Mouse (Mus musculus) embryonic facial prominence, embryonic 15.5 days (tissue): ENCODE results near the gene Rad51b. TPM values are rescaled to one million over a fixed set of nuclear protein-coding genes. Genes with fewer than 3 reads are reported as not detected.
A peak's percentile ranks its signal among the peaks of the same experiment; 100 is the strongest.

Experiments
- ATAC-seq: fragments of 200-750 bp; cut with Nextera tagmentation; 2 replicates; pipeline ENCODE4 v1.8.0; 2017; ENCODE audit warnings: low read depth, moderate TSS enrichment; ENCODE audit not compliant: insufficient number of reproducible peaks, low FRiP score, low TSS enrichment
- H3K27ac ChIP-seq: fragments of 300-500 bp; sonication (generic); replicated peaks from 2 replicates; pipeline ENCODE4 v1.5.1; 2015; ENCODE audit warnings: mild to moderate bottlenecking, inconsistent platforms
- H3K27me3 ChIP-seq: fragments of 300-500 bp; sonication (generic); 2 replicates; pipeline ENCODE4 v1.6.1; 2015; ENCODE audit warnings: inconsistent platforms
- H3K36me3 ChIP-seq: fragments of 300-500 bp; sonication (generic); 2 replicates; pipeline ENCODE4 v1.6.1; 2015; ENCODE audit warnings: mild to moderate bottlenecking, inconsistent platforms
- H3K4me1 ChIP-seq: fragments of 300-500 bp; sonication (generic); 2 replicates; pipeline ENCODE4 v1.6.1; 2015; ENCODE audit warnings: inconsistent platforms
- H3K4me2 ChIP-seq: fragments of 300-500 bp; sonication (generic); replicated peaks from 2 replicates; pipeline ENCODE4 v1.6.1; 2015; ENCODE audit warnings: mild to moderate bottlenecking, inconsistent platforms
- H3K4me3 ChIP-seq: fragments of 300-500 bp; sonication (generic); replicated peaks from 2 replicates; pipeline ENCODE4 v1.5.1; 2015; ENCODE audit warnings: mild to moderate bottlenecking, inconsistent platforms
- H3K9ac ChIP-seq: fragments of 300-500 bp; sonication (generic); 2 replicates; pipeline ENCODE4 v1.6.1; 2015; ENCODE audit warnings: inconsistent platforms
- H3K9me3 ChIP-seq: fragments of 300-500 bp; sonication (generic); replicated peaks from 2 replicates; pipeline ENCODE4 v1.6.1; 2016; ENCODE audit warnings: inconsistent platforms
- WGBS: fragments of 180-500 bp; shearing (Covaris S2); methylation state at CpG from one replicate; pipeline ENCODE4 v1.1.7; 2015; 5-methylcytosine and 5-hydroxymethylcytosine counted together
- polyA plus RNA-seq: library from polyadenylated mRNA; unstranded; fragments of >200 nt; fragmentation: Nextera tagmentation; extraction: Ambion mirVana; gene quantifications from 2 replicates; pipeline ENCODE4 v1.2.1, GENCODE M21; 2015

Gene Rad51b
- polyA plus RNA-seq, 1 experiment from 2014 or later: 7.3 TPM

DNA sequence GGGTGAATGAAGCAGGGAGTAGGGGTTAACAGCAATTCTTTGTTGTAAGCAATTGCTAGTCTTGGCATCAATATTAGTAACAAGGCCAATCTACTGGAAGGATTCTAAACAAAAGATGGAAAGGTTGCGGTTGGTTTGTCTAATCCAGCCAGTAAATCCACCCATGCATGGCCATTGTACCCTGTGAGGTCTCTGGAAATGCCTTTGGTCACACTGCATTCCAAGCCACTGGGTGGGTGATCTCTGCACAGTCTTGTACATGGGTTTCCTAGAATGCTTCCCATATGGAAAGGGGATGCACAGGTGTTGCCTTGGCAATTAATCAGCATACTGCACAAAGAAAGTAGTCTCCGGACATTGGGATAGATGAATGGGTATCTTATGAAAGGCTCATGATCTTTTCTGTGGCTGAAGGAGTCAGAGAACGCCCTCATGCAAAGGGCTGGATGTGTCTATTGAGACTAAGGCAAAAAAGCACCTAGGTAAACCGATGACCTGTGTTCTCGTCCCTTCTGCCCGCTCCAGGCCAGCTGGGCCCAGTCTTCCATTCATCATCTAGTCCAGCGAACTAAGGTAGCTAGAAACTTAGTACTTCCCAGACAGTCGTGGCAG lies 312.4 kb downstream of the Rad51b start:
- no peak overlapping the region for H3K9ac ChIP-seq
- H3K4me1 ChIP-seq: peaks cover 56% of the 10 kb centered on the region
- no peak for ATAC-seq
- H3K36me3 ChIP-seq: no peaks in the 10 kb centered on the region
- H3K27ac ChIP-seq: no peak overlapping the region
- no peak overlapping the region for H3K4me2 ChIP-seq
- H3K4me3 ChIP-seq: no peak overlapping the region
- H3K27me3 ChIP-seq: no peaks in the 10 kb centered on the region
- no peaks in the 10 kb centered on the region for H3K9me3 ChIP-seq
- WGBS: 81% methylated on average over 8 of the region's 8 CpGs

DNA sequence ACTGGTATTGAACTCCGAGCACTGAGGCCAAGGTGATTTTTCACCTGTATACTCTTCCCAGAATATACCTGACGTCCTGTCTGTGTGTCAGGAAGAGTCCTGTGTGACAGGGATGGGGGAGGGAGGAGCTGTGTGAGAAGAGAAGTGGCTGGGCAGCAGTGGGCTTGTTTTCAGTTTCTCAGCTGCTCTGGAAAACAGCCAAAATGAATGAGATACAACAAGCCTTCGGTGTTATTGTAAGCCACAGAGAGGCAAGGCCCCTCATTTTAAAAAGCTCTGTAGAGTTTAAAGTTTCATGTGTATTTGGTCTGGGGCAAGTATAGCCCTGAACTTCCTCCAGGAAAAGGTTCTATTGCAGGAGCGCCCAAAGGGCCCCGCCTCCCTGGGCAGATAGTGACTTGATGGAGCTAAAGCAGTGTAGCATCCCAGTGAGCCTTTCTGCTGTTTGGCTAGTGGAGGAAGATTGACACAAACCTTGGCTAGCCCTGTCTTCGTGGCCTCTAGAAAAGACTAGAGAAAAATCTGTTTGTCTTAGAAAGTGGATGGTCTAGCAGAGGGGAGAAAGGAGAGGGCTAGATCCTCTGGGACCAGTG lies 313.5 kb downstream of the Rad51b start:
- no peaks in the 10 kb centered on the region for H3K36me3 ChIP-seq
- no peak overlapping the region for H3K9ac ChIP-seq
- no peaks in the 10 kb centered on the region for H3K27me3 ChIP-seq
- peaks cover 60% of the 10 kb centered on the region for H3K4me1 ChIP-seq
- 0 out of 2 replicates have a peak, but pooled peaks have one; percentile 11 for ATAC-seq
- no peak overlapping the region for H3K4me2 ChIP-seq
- H3K4me3 ChIP-seq: no peak overlapping the region
- WGBS: 45% methylated on average over 6 of the region's 6 CpGs
- no peaks in the 10 kb centered on the region for H3K9me3 ChIP-seq
- peak overlapping the region; percentile 86 for H3K27ac ChIP-seq

DNA sequence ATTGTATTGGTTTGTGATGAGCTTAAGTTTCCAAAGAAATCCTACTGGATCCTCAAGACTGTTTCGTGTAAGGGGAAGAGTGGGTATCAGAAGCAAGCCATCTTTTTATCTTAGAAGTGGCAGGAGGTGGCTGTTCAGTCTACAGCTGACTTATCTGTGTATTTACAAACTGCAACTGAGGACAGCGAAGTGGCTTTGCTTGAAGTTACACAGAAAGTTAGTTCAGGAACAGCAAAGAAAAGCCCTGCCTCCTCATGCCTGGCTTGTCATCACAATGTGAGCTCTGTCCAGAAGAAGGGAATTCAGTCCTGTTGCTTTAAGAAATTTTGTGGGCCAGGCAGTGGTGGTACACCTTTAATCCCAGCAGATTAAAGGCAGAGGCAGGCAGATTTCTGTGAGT lies 314.6 kb downstream of the Rad51b start:
- ATAC-seq: no peak
- Histone ChIP-seq H3K9ac (no peak overlapping the region), H3K36me3 (no peaks in the 10 kb centered on the region), H3K4me3 (no peak overlapping the region), H3K9me3 (no peaks in the 10 kb centered on the region), H3K27ac (peak overlapping the region; percentile 86), H3K4me1 (peaks cover 56% of the 10 kb centered on the region), H3K4me2 (no peak overlapping the region), H3K27me3 (no peaks in the 10 kb centered on the region)
- 88% methylated on average over 2 of the region's 2 CpGs for WGBS

DNA sequence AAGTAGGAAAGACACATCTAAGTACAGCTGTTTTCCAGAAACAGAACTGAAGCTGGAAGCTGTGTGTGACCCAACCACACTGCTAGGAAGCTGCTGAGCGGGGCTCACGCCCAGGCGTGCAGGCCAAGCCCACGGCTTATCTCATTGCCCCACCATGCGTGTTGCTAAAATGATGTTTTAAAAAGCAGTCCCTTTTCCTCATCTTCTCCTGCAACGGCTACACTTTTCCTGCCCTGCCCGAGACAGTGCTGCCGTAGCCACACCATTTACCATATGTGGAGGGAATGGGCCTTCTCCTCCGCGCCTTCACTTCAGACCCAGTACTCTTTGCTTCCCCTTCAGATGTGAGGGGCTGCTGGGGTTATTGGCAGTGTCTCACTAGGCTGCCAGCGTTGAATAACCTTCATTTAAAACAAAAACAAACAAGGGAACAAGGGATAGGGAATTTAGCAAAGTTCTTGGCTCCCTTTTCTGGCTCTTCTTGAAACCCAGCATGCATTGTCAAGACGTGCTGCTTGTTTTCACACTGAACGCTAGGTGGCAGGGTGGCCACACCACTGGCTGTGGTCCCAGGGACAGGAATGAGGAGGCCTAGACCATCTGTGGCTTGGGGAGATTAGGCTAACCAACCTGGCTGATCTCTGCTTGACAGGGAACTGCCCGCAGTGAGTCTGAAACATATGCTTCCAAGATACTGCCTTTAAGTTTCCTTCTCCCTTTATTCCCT lies 315.4 kb downstream of the Rad51b start:
- Histone ChIP-seq H3K36me3 (no peaks in the 10 kb centered on the region), H3K9me3 (no peaks in the 10 kb centered on the region), H3K4me3 (no peak overlapping the region), H3K27me3 (no peaks in the 10 kb centered on the region), H3K27ac (peak overlapping the region; percentile 86), H3K4me2 (no peak overlapping the region), H3K9ac (no peak overlapping the region), H3K4me1 (peaks cover 55% of the 10 kb centered on the region)
- 22% methylated on average over 14 of the region's 14 CpGs for WGBS
- peak; percentile 87 for ATAC-seq

DNA sequence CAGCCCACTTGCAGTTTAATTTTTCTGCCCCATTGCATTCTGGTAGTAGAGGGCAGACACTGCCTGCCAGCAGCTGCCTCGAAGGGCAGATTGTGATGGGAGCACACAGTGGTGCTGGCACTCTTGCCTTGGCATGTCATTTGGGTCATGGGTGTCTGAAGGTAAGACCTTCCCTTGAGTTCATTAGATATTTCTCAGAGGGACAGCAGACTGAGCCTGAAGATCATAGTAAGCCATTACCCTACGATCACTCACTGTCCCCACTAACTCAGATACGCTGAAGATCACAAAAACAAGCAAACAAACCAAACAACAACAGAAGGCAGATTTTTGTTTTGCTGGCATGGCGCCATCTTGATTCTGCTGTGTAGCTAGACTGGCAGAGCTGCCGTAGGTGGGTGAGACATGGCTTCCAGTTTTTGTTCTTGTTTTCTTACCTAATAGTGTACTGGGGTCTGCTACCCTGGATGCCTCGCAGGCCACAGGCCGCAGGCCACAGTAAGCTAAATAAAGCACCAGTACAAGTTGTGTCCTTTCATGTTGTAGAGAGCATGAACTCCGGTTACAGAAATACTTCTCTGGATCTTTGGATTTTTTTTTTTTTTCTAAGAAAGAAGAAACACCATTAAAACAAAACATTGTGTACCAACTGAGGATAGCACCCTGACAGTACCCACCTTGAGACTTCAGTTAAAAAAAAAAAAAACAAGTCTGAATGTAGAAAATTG lies 316.1 kb downstream of the Rad51b start:
- Histone ChIP-seq H3K4me1 (peaks cover 55% of the 10 kb centered on the region), H3K36me3 (no peaks in the 10 kb centered on the region), H3K27ac (peak overlapping the region; percentile 86), H3K4me3 (no peak overlapping the region), H3K27me3 (no peaks in the 10 kb centered on the region), H3K9me3 (no peaks in the 10 kb centered on the region), H3K9ac (no peak overlapping the region), H3K4me2 (no peak overlapping the region)
- ATAC-seq: peak; percentile 42; the same call in 1 of the 2 replicates
- 72% methylated on average over 8 of the region's 8 CpGs for WGBS

DNA sequence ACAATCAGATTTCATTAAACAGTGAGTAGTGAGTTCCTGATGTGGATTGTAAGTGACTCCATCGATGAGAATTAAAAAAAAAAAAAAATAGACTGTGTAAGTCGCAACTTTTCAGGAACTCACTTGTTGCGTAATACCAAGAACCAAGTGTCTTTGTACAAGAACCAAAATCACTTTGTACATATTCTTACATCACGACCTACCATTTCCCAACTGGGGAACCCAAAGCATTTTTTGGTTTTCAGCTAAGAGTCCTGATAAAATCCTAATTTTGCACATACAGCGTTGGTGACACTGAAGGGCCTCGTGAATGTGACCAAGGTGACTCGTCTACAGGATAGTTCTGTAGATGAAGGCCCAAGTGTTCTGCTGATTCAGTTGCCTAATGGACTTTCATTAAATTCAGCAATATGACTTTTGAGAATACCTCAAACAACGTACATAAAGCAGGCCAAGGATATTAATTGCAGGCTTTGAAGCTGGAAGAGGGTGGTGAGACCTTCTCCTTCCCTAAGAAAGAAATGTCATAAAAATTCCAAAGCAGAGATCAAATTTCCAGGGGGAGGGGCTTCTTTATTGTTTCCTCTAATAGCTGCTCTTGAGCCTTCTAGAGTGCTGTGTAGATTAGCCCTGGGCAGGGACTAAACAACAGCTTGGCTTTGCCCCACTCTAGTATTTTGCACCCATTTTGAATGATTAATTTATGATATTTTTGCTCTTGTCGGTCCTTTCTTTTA lies 316.9 kb downstream of the Rad51b start:
- H3K9ac ChIP-seq: no peak overlapping the region
- 58% methylated on average over 9 of the region's 9 CpGs for WGBS
- ATAC-seq: no peak
- no peak overlapping the region for H3K4me2 ChIP-seq
- H3K27ac ChIP-seq: peak overlapping the region; percentile 86
- no peaks in the 10 kb centered on the region for H3K36me3 ChIP-seq
- H3K4me1 ChIP-seq: peaks cover 55% of the 10 kb centered on the region
- H3K27me3 ChIP-seq: no peaks in the 10 kb centered on the region
- H3K4me3 ChIP-seq: no peak overlapping the region
- H3K9me3 ChIP-seq: no peaks in the 10 kb centered on the region

DNA sequence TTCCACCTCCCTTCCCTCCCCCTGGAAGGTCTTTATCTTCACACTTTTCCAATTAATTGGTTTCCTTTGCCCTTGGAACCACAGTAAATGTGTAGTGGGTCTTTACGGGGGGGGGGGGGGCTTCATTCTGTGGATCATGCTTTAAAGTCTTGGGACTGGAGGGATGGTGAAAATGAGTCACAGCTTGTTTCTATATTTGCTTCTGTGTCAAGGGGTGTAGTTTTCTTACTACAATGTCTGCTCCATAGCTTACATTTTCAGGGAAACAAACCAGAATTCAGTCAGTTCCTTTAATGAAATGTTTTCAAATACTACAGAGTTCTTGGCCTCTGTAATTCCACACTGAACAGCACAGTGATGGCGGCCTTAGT lies 317.5 kb downstream of the Rad51b start:
- no peak for ATAC-seq
- Histone ChIP-seq H3K9me3 (no peaks in the 10 kb centered on the region), H3K27ac (peak overlapping the region; percentile 86), H3K36me3 (no peaks in the 10 kb centered on the region), H3K4me1 (peaks cover 50% of the 10 kb centered on the region), H3K9ac (no peak overlapping the region), H3K27me3 (no peaks in the 10 kb centered on the region), H3K4me3 (no peak overlapping the region), H3K4me2 (no peak overlapping the region)
- WGBS: 48% methylated on average over 2 of the region's 2 CpGs

DNA sequence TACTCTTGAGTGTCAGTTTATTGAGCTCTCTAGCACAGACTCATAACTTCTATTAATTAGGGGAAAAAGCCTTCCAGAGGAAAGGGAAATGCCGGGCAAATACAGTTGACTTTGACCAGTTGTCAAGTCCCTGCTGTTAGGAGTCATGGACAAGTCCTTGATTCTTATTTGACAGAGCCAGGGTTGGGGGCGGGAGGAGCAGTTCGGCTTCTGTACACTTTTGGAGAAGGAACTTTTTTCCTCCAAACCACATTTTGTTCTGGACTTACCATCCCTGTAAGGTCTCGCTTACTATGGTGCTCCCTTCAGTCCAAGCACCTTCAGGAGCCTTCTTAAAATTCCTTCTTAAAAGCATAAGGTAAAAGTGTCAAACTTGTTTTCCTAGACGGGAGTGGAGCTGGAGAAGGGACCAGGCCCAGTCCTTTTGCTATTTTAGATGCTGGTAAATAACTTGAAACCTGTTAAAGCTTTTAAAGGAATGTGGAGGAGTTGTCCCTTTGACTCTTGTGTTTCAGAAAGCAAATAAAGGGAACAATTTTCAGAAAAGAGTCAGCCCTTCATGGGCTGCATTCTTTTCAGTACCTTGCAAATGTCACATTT lies 318.7 kb downstream of the Rad51b start:
- Histone ChIP-seq H3K4me3 (no peak overlapping the region), H3K9me3 (no peaks in the 10 kb centered on the region), H3K4me2 (no peak overlapping the region), H3K27ac (no peak overlapping the region; the same call in 1 of the 2 replicates), H3K27me3 (no peaks in the 10 kb centered on the region), H3K9ac (no peak overlapping the region), H3K4me1 (peaks cover 37% of the 10 kb centered on the region), H3K36me3 (no peaks in the 10 kb centered on the region)
- no peak for ATAC-seq
- 71% methylated on average over 5 of the region's 5 CpGs for WGBS

DNA sequence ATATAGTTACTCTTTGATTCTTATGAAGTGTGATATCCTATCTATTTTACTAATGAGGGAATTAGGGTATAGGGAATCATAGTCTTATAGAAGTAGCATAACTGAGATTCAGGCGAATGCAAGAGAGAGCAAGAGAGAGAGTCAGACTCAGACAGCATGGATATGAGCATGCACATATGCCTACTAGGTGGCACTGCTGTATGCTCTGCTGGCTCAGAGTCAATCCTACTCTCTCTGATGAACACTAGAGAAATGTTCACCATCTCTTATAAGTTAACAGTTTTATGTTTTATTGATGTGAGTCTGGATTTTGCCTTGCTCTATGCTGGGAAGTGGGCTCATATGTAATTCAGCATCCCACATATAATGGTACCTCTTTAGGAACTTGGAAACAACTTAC lies 321.9 kb downstream of the Rad51b start:
- Histone ChIP-seq H3K4me2 (no peak overlapping the region), H3K4me3 (no peak overlapping the region), H3K27ac (no peak overlapping the region), H3K9ac (no peak overlapping the region), H3K36me3 (no peaks in the 10 kb centered on the region), H3K4me1 (peaks cover 13% of the 10 kb centered on the region), H3K27me3 (no peaks in the 10 kb centered on the region), H3K9me3 (no peaks in the 10 kb centered on the region)
- ATAC-seq: no peak
- WGBS: 85% methylated on average over 1 of the region's 1 CpGs

DNA sequence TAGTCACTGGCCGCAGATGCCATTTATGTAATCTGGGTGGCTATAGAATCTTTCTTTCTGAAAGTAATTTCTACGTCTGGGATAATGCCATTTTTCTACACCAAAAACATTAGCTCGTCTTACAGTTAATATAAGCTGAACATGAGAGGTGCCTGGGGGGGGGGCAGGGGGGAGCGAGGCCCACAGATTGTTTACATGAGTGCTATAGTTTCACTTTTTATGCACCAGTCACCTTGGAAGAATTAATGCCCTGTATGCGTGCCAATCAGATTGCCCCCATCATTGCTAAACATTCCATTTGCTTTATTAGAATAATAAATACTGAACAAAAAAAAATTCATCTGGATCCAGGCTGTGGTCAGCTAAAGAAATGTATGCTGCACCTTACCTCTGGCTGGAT lies 323.6 kb downstream of the Rad51b start:
- no peak; the same call in 1 of the 2 replicates for ATAC-seq
- H3K27me3 ChIP-seq: no peaks in the 10 kb centered on the region
- no peak overlapping the region for H3K4me2 ChIP-seq
- H3K36me3 ChIP-seq: no peaks in the 10 kb centered on the region
- WGBS: 42% methylated on average over 5 of the region's 5 CpGs
- no peak overlapping the region for H3K9ac ChIP-seq
- H3K4me3 ChIP-seq: no peak overlapping the region
- H3K4me1 ChIP-seq: peaks cover 7% of the 10 kb centered on the region
- H3K9me3 ChIP-seq: no peaks in the 10 kb centered on the region
- no peak overlapping the region for H3K27ac ChIP-seq
